Mouse (Mus musculus) thymus, postnatal 4 days (tissue): ENCODE results near the gene Rps19bp1.

Experiments used
- DNase-seq: peaks from one replicate; pipeline ENCODE4 v3.0.0; 2021

Gene Rps19bp1

GRCm38 (mm10) chr15:80217476-80217875 lies 46.6 kb downstream of the Rps19bp1 start:
- DNase-seq, result no peak

- DNase-seq, result no peak
These were observed 47.7 kb downstream of the Rps19bp1 start for GRCm38 (mm10) chr15:80216480-80216820.

- peak; percentile 80 for DNase-seq
These were observed 48.2 kb downstream of the Rps19bp1 start for GRCm38 (mm10) chr15:80215716-80216479.

GRCm38 (mm10) chr15:80213688-80214087 lies 50.4 kb downstream of the Rps19bp1 start:
- no peak for DNase-seq
